Mouse (Mus musculus): ENCODE results near the gene Mrgprh.

- no peak for TF ChIP-seq CTCF (IDR thresholded peaks at IDR 0.05; ENCODE audit: borderline replicate concordance, control insufficient read depth, extremely low read depth, insufficient read depth, low read length, poor library complexity)
- TF ChIP-seq POLR2A (IDR thresholded peaks at IDR 0.05; ENCODE audit: control insufficient read depth, extremely low read depth, insufficient read depth, low read length, poor library complexity) = no peak
Measured at GRCm38 (mm10) chr17:12903372-12904333, 27.8 kb downstream of the Mrgprh start.
